Mouse (Mus musculus): Measurements from ENCODE around the gene Ctxn1. TPM values are rescaled to one million over a fixed set of nuclear protein-coding genes. Genes with fewer than 3 reads are reported as not detected.
A peak's percentile ranks its signal among the peaks of the same experiment; 100 is the strongest.

The Ctxn1 gene
- 210 and 240 TPM in 2 replicates for polyA plus RNA-seq (2014; fragmentation: Nextera tagmentation; extraction: Ambion mirVana)

DNA sequence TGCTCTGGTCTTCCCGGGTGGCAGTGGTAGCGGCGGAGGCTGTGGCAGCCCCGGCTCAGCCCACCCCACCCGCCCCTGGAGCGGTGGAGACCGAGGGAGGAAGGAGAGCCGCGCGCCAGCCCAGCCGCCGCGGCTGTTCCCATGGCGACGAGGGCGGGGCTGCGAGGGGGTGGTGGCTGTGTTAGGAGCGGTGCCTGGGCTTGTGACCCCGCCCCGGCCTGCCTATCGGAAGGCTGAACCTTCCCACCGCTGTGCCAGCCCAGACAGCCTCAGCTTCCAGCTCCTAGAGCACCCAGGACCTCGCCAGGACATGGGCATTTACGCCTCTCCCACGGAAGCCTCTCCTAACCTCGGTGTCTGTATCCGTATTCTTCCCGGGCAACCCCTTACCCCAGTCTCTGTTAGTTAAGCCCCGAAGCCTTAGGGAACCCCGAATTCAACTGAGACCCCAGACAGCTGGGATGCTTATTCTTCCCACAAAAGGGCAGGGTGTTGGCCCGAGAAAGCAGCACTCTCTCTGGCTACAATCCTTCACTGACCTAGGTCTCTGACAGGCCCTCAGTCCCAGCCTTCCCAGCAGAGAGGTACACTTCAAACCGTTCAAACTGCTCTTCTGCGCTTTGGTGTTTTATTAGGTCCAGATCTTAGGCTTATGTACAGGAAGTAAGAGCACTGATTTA is at the start of gene Ctxn1:
Gene Ctxn1 (minus strand): TSS at position 150 of the 680 bp plus-strand sequence.
- Histone ChIP-seq H3K36me3 (ENCODE audit: control insufficient read depth, insufficient read depth, low read length) (peaks cover 81% of the 10 kb centered on the region), H3K4me2 (ENCODE audit: low read length) (peak within 1 kb of the TSS; percentile 81), H3K27ac (replicated peaks; ENCODE audit: low read depth, low read length) (peak within 1 kb of the TSS; percentile 96), H3K4me1 (ENCODE audit: control insufficient read depth, insufficient read depth, low read length) (peaks cover 20% of the 10 kb centered on the region), H3K27me3 (ENCODE audit: control insufficient read depth, insufficient read depth, low read length) (no peaks in the 10 kb centered on the region), H3K4me3 (replicated peaks; ENCODE audit: low read depth, low read length) (peak within 1 kb of the TSS; percentile 88), H3K9ac (replicated peaks; ENCODE audit: low read length) (peak within 1 kb of the TSS; percentile 98), H3K9me3 (ENCODE audit: control insufficient read depth, low read length) (no peaks in the 10 kb centered on the region)
- WGBS: 8% methylated on average over 26 of the region's 33 CpGs
- peak; percentile 92 for ATAC-seq (ENCODE audit: low FRiP score, low TSS enrichment)
- peak; percentile 96 for DNase-seq

DNA sequence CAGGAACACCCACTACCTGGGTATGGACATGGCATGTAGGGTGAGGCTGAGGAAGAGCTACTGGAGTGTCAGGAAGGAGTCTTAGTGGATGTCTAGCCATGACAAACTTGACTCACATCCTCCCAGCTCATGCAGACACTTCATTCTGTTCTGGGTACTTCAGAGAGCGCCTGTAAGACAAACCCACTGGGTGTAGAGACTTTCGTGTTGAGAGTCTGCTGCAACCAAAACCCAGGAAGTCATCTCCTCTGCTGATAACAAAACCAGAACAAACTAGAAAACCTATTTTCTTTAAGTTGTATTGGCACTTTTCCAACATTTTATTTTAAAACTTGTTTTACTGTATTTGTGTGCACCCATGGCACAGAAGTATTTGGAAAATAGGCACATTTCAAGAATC is 46.8 kb upstream of the Ctxn1 start:
- Histone ChIP-seq H3K27me3 (ENCODE audit: control insufficient read depth, insufficient read depth, low read length) (no peaks in the 10 kb centered on the region), H3K27ac (replicated peaks; ENCODE audit: low read depth, low read length) (no peak overlapping the region), H3K9ac (replicated peaks; ENCODE audit: low read length) (no peak overlapping the region), H3K36me3 (ENCODE audit: control insufficient read depth, insufficient read depth, low read length) (peaks cover 96% of the 10 kb centered on the region), H3K4me1 (ENCODE audit: control insufficient read depth, insufficient read depth, low read length) (no peaks in the 10 kb centered on the region), H3K4me2 (ENCODE audit: low read length) (no peak overlapping the region), H3K9me3 (ENCODE audit: control insufficient read depth, low read length) (no peaks in the 10 kb centered on the region), H3K4me3 (replicated peaks; ENCODE audit: low read depth, low read length) (no peak overlapping the region)
- no peak for ATAC-seq (ENCODE audit: low FRiP score, low TSS enrichment)
- no peak for DNase-seq
- WGBS: 97% methylated on average over 2 of the region's 2 CpGs

DNA sequence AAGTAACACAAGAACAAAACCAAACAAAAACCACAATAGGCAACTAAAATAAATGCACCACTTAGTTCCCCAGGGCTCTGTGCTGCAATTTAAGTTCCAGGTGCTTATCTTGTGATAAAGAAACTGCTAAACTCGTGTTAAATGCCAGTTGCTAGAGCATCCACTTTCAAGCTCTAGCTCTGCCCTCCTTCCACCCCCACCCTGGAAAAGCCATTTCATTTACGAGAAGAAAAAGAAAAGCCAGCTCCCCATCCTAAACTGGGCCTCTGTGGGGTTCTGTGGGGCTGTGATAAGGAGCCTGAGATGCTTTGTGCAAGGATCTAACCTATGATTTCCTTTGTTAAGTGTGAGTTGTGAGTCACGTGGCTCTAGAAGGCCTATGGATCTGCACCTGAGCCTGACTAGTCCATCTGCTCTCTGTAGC is 45.1 kb upstream of the Ctxn1 start:
- Histone ChIP-seq H3K4me3 (replicated peaks; ENCODE audit: low read depth, low read length) (no peak overlapping the region), H3K27me3 (ENCODE audit: control insufficient read depth, insufficient read depth, low read length) (no peaks in the 10 kb centered on the region), H3K9ac (replicated peaks; ENCODE audit: low read length) (no peak overlapping the region), H3K36me3 (ENCODE audit: control insufficient read depth, insufficient read depth, low read length) (peaks cover 95% of the 10 kb centered on the region), H3K9me3 (ENCODE audit: control insufficient read depth, low read length) (no peaks in the 10 kb centered on the region), H3K4me1 (ENCODE audit: control insufficient read depth, insufficient read depth, low read length) (no peaks in the 10 kb centered on the region), H3K4me2 (ENCODE audit: low read length) (no peak overlapping the region), H3K27ac (replicated peaks; ENCODE audit: low read depth, low read length) (no peak overlapping the region)
- DNase-seq: no peak
- 85% methylated on average over 3 of the region's 3 CpGs for WGBS
- ATAC-seq (ENCODE audit: low FRiP score, low TSS enrichment): no peak

DNA sequence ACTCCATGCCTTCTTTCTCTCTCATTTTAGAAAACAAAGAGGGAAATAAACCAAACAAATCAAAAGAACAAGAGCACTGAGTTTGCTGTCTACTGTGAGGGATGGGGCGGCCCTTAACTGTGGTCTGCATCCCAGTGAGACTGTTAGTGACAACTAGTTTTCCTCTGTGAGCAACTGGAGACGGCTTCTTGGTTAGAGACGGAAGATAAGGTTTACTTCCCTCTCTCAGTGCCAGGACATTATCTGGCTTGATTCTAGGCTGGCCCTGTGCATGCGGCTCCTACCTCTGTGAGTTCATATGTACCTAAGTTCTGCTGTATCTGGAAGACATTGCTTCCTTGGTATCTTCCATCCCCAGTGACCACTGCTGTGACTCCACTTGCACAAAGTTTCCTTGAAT is 38.7 kb upstream of the Ctxn1 start:
- Histone ChIP-seq H3K27me3 (ENCODE audit: control insufficient read depth, insufficient read depth, low read length) (no peaks in the 10 kb centered on the region), H3K4me2 (ENCODE audit: low read length) (no peak overlapping the region), H3K4me1 (ENCODE audit: control insufficient read depth, insufficient read depth, low read length) (no peaks in the 10 kb centered on the region), H3K9ac (replicated peaks; ENCODE audit: low read length) (no peak overlapping the region), H3K4me3 (replicated peaks; ENCODE audit: low read depth, low read length) (no peak overlapping the region), H3K36me3 (ENCODE audit: control insufficient read depth, insufficient read depth, low read length) (peaks cover 96% of the 10 kb centered on the region), H3K27ac (replicated peaks; ENCODE audit: low read depth, low read length) (no peak overlapping the region), H3K9me3 (ENCODE audit: control insufficient read depth, low read length) (no peaks in the 10 kb centered on the region)
- no peak for DNase-seq
- WGBS: 97% methylated on average over 4 of the region's 4 CpGs
- no peak for ATAC-seq (ENCODE audit: low FRiP score, low TSS enrichment)

DNA sequence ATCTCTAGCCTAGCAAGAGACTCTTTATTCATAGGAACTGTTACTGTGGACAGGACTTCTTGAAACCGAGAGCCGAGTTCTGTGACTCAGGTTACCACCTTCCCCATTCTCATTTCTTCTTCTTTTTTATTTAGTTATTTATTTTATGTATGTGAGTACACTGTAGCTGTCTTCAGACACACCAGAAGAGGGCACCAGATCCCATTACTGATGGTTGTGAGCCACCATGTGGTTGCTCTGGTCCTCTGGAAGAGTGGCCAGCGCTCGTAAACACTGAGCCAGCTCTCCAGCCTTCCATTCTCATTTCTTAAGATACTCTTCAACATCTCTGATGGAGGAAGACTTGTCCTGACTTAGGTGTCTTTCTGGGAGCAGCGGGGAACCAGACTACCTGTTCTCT is 33.7 kb upstream of the Ctxn1 start:
- DNase-seq (no peak), ATAC-seq (ENCODE audit: low FRiP score, low TSS enrichment) (no peak)
- no peaks in the 10 kb centered on the region for H3K9me3 ChIP-seq (ENCODE audit: control insufficient read depth, low read length)
- H3K9ac ChIP-seq (replicated peaks; ENCODE audit: low read length): no peak overlapping the region
- no peak overlapping the region for H3K4me2 ChIP-seq (ENCODE audit: low read length)
- H3K4me3 ChIP-seq (replicated peaks; ENCODE audit: low read depth, low read length): no peak overlapping the region
- H3K27me3 ChIP-seq (ENCODE audit: control insufficient read depth, insufficient read depth, low read length): no peaks in the 10 kb centered on the region
- no peak overlapping the region for H3K27ac ChIP-seq (replicated peaks; ENCODE audit: low read depth, low read length)
- H3K36me3 ChIP-seq (ENCODE audit: control insufficient read depth, insufficient read depth, low read length): peaks cover 90% of the 10 kb centered on the region
- no peaks in the 10 kb centered on the region for H3K4me1 ChIP-seq (ENCODE audit: control insufficient read depth, insufficient read depth, low read length)
- 90% methylated on average over 5 of the region's 5 CpGs for WGBS

DNA sequence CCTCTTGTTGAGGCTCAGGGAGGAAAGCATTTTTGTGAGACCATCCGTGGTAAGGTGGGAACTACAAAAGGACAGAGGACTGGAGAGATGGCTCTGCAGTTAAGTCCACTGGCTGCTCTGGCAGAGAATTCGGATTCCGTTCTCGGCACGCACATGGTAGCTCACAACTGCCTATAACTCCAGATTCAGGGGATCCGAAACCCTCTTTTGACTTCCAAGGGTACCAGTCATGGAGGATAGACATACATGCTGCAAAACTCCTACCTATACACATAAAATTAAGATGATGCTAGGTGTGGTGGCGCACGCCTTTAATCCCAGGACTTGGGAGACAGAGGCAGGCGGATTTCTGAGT is 17.0 kb upstream of the Ctxn1 start:
- 26% methylated on average over 9 of the region's 9 CpGs for WGBS
- H3K4me1 ChIP-seq (ENCODE audit: control insufficient read depth, insufficient read depth, low read length): no peaks in the 10 kb centered on the region
- H3K4me3 ChIP-seq (replicated peaks; ENCODE audit: low read depth, low read length): peak overlapping the region; percentile 70
- H3K4me2 ChIP-seq (ENCODE audit: low read length): peak overlapping the region; percentile 60
- peak overlapping the region; percentile 71 for H3K9ac ChIP-seq (replicated peaks; ENCODE audit: low read length)
- H3K9me3 ChIP-seq (ENCODE audit: control insufficient read depth, low read length): no peaks in the 10 kb centered on the region
- H3K27ac ChIP-seq (replicated peaks; ENCODE audit: low read depth, low read length): peak overlapping the region; percentile 66
- H3K36me3 ChIP-seq (ENCODE audit: control insufficient read depth, insufficient read depth, low read length): peaks cover 26% of the 10 kb centered on the region
- DNase-seq: no peak
- no peak for ATAC-seq (ENCODE audit: low FRiP score, low TSS enrichment)
- no peaks in the 10 kb centered on the region for H3K27me3 ChIP-seq (ENCODE audit: control insufficient read depth, insufficient read depth, low read length)

DNA sequence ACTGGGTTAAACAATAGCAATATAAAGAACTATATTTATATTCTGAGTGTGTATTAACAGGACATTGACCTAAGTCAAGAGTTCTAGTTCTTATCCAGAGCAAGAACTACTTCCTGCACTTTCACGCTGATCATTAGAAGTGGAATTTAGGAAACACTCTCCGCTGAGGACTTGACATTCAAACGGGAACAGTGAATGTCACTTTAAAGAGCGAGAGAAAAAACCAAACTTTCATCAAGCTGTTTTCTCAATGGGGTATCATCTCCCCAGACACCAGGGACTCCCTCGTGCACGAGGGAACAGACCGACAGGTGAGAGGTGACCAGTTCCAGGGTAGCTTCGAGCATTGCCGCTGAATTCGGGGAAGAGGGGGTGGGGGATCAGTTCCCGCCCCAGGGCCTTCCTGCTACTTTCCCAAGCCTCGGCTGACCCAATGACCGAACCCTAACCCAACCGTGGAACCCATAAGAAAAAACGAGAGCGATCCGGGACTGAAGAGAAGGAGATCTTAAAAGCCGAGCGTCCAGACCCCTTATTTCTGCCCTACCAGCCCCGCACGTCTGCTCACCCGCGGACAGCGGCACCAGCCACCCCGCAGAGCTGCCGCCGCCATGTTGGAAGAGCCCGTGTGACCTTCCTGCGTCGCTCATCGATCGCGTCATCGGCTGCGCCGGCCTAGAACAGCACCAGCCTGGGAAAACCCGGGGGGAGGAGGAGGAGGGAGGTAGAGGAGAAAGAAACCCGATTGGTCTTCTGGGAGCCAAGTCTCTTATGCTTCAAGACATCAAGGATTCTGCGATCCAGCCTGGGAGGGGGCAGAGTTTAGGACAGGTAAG is 16.4 kb upstream of the Ctxn1 start, which contains the start of gene Timm44:
Gene Timm44 (minus strand): TSS at position 639 of the 836 bp plus-strand sequence.
- peak within 1 kb of the TSS; percentile 66 for H3K27ac ChIP-seq (replicated peaks; ENCODE audit: low read depth, low read length)
- DNase-seq: peak; percentile 99
- no peaks in the 10 kb centered on the region for H3K9me3 ChIP-seq (ENCODE audit: control insufficient read depth, low read length)
- peak; percentile 98 for ATAC-seq (ENCODE audit: low FRiP score, low TSS enrichment)
- no peaks in the 10 kb centered on the region for H3K4me1 ChIP-seq (ENCODE audit: control insufficient read depth, insufficient read depth, low read length)
- peak within 1 kb of the TSS; percentile 71 for H3K9ac ChIP-seq (replicated peaks; ENCODE audit: low read length)
- H3K4me2 ChIP-seq (ENCODE audit: low read length): peak within 1 kb of the TSS; percentile 60
- peak within 1 kb of the TSS; percentile 70 for H3K4me3 ChIP-seq (replicated peaks; ENCODE audit: low read depth, low read length)
- under 1% methylated on average over 39 of the region's 39 CpGs for WGBS
- H3K27me3 ChIP-seq (ENCODE audit: control insufficient read depth, insufficient read depth, low read length): no peaks in the 10 kb centered on the region
- H3K36me3 ChIP-seq (ENCODE audit: control insufficient read depth, insufficient read depth, low read length): peaks cover 32% of the 10 kb centered on the region

DNA sequence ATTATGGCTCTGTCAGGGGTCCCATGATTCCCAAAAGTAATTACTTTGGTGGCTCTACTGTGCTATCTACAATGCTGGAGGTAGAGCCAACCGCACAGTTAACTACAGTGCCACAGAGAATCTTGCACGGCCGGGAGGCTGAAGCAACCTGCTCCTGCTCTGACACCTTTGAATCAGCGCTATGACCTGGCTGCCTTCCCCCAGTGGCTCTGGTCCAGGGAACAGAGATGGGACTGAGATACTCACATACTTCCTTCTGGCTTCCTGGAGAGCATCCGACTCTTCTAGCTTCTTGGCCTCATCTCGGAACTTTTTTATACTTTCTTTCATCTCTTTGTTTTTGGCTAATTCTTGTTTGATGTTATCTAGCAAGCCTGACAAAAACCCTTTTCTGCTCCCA is 10.5 kb upstream of the Ctxn1 start:
- WGBS: 97% methylated on average over 6 of the region's 6 CpGs
- no peak overlapping the region for H3K4me2 ChIP-seq (ENCODE audit: low read length)
- H3K27me3 ChIP-seq (ENCODE audit: control insufficient read depth, insufficient read depth, low read length): no peaks in the 10 kb centered on the region
- ATAC-seq (ENCODE audit: low FRiP score, low TSS enrichment) (no peak), DNase-seq (no peak)
- H3K9me3 ChIP-seq (ENCODE audit: control insufficient read depth, low read length): no peaks in the 10 kb centered on the region
- H3K9ac ChIP-seq (replicated peaks; ENCODE audit: low read length): no peak overlapping the region
- no peak overlapping the region for H3K27ac ChIP-seq (replicated peaks; ENCODE audit: low read depth, low read length)
- H3K4me1 ChIP-seq (ENCODE audit: control insufficient read depth, insufficient read depth, low read length): no peaks in the 10 kb centered on the region
- no peak overlapping the region for H3K4me3 ChIP-seq (replicated peaks; ENCODE audit: low read depth, low read length)
- H3K36me3 ChIP-seq (ENCODE audit: control insufficient read depth, insufficient read depth, low read length): peaks cover 86% of the 10 kb centered on the region

All from midbrain, embryonic 14.5 days (tissue).